Mouse (Mus musculus) myocyte (in vitro differentiated cells): Measurements from ENCODE around the gene 4930562C15Rik. TPM values are rescaled to one million over a fixed set of nuclear protein-coding genes. Genes with fewer than 3 reads are reported as not detected.

Experiments used
- H3K27me3 ChIP-seq: one replicate; pipeline ENCODE4 v1.6.1; 2011; ENCODE audit not compliant: control insufficient read depth, insufficient read depth, insufficient read length
- H3K36me3 ChIP-seq: one replicate; pipeline ENCODE4 v1.6.1; 2011; ENCODE audit not compliant: control insufficient read depth, insufficient read depth
- H3K4me2 ChIP-seq: one replicate; pipeline ENCODE4 v1.6.1; 2011; ENCODE audit warnings: low read depth, control low read depth
- H3K4me3 ChIP-seq: one replicate; pipeline ENCODE4 v1.5.1; 2011; ENCODE audit warnings: mild to moderate bottlenecking, control low read depth, moderate library complexity
- H3K79me2 ChIP-seq: one replicate; pipeline ENCODE4 v1.6.1; 2011; ENCODE audit not compliant: control insufficient read depth, insufficient read depth
- H3ac ChIP-seq: one replicate; pipeline ENCODE4 v1.6.1; 2011; ENCODE audit not compliant: control insufficient read depth, insufficient read length
- CEBPB ChIP-seq: IDR thresholded peaks from 2 replicates; pipeline ENCODE4 v1.6.1; 2011; ENCODE audit warnings: mild to moderate bottlenecking, moderate library complexity; ENCODE audit not compliant: poor library complexity, insufficient read depth, severe bottlenecking
- E2F4 ChIP-seq: IDR thresholded peaks from one replicate; pipeline ENCODE4 v1.6.1; 2011; ENCODE audit warnings: mild to moderate bottlenecking, control low read depth, moderate library complexity; ENCODE audit not compliant: insufficient read depth
- MAX ChIP-seq: IDR thresholded peaks from one replicate; pipeline ENCODE4 v1.6.1; 2011; ENCODE audit warnings: low read depth, mild to moderate bottlenecking, control low read depth
- MYOD1 ChIP-seq, 3 experiments: IDR thresholded peaks; one replicate each; pipeline ENCODE4 v1.6.1; 2011; ENCODE audit warnings: control low read depth in 2 of 3, low read depth in 2 of 3, mild to moderate bottlenecking in 2 of 3, moderate library complexity in 1 of 3; ENCODE audit not compliant: insufficient read length in 2 of 3, control insufficient read depth in 1 of 3
- MYOG ChIP-seq, 3 experiments: IDR thresholded peaks; one replicate each; pipeline ENCODE4 v1.6.1; 2011; ENCODE audit warnings: control low read depth in 2 of 3, low read depth in 2 of 3, mild to moderate bottlenecking in 2 of 3; ENCODE audit not compliant: insufficient read length in 2 of 3, control insufficient read depth in 1 of 3, insufficient read depth in 1 of 3
- POLR2A ChIP-seq: IDR thresholded peaks from one replicate; pipeline ENCODE4 v1.6.1; 2011; ENCODE audit warnings: low read depth, mild to moderate bottlenecking, control low read depth, moderate library complexity; ENCODE audit not compliant: insufficient read length
- POLR2AphosphoS2 ChIP-seq: IDR thresholded peaks from one replicate; pipeline ENCODE4 v1.6.1; 2011; ENCODE audit warnings: low read depth, control low read depth; ENCODE audit not compliant: insufficient read length
- REST ChIP-seq: IDR thresholded peaks from one replicate; pipeline ENCODE4 v1.6.1; 2011; ENCODE audit warnings: mild to moderate bottlenecking, control low read depth, moderate library complexity; ENCODE audit not compliant: insufficient read depth, insufficient read length
- SRF ChIP-seq: IDR thresholded peaks from one replicate; pipeline ENCODE4 v1.6.1; 2011; ENCODE audit warnings: low read depth; ENCODE audit not compliant: control insufficient read depth, insufficient read length
- TCF12 ChIP-seq: IDR thresholded peaks from one replicate; pipeline ENCODE4 v1.6.1; 2011; ENCODE audit warnings: mild to moderate bottlenecking, control low read depth; ENCODE audit not compliant: poor library complexity, insufficient read depth, severe bottlenecking
- TCF3 ChIP-seq: IDR thresholded peaks from one replicate; pipeline ENCODE4 v1.6.1; 2011; ENCODE audit warnings: low read depth, control low read depth; ENCODE audit not compliant: insufficient read length
- USF1 ChIP-seq: IDR thresholded peaks from one replicate; pipeline ENCODE4 v1.6.1; 2011; ENCODE audit warnings: low read depth, mild to moderate bottlenecking, control low read depth, moderate library complexity
- polyA plus RNA-seq: library from polyadenylated mRNA; unstranded; fragments of >200 nt; fragmentation: generic; extraction: Trizol; gene quantifications from one replicate; pipeline ENCODE4 v1.2.1, GENCODE M21; 2012; ENCODE audit warnings: missing spikeins

Gene 4930562C15Rik
- 0.08 TPM for polyA plus RNA-seq

DNA sequence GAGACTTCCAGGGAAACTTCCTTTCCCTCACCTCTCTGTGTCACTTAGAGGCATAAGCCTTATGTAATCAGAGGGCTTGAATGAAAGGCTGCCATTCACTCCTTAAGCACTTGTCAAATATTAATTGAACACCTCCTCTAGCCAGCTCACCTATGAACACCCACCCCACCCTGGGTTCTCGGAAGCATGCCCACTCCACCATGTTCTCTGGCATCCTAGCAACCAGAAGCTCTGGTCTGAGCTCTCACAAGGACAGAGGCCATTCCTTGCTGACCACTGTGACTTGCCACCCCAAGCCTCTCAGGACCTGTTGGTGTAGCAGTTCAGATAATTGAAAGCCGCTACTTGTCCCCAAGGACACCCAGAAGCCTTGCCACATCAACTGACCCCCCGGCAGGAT, at the start of gene 4930562C15Rik:
TSS of gene 4930562C15Rik (plus strand) at position 226 of the 400 bp plus-strand sequence.
- no peaks in the 10 kb centered on the region for H3K27me3 ChIP-seq
- H3K79me2 ChIP-seq, result no peaks in the 10 kb centered on the region
- no peaks in the 10 kb centered on the region for H3K36me3 ChIP-seq
- H3K4me3 ChIP-seq, result no peak within 1 kb of the TSS
- no peak within 1 kb of the TSS for H3K4me2 ChIP-seq
- TF ChIP-seq TCF12, result no peak
- no peak for TF ChIP-seq SRF
- TF ChIP-seq USF1, result no peak
- TF ChIP-seq E2F4, result no peak
- no peak for TF ChIP-seq MYOG (IDR thresholded peaks at IDR 0.05; ENCODE audit: control insufficient read depth in 1 of 3, insufficient read depth in 1 of 3, insufficient read length in 2 of 3, low read depth in 2 of 3)
- no peak for TF ChIP-seq TCF3
- no peak for TF ChIP-seq REST
- TF ChIP-seq CEBPB, result no peak
- TF ChIP-seq POLR2A, result no peak
- no peak for TF ChIP-seq MAX
- no peak for TF ChIP-seq MYOD1 (IDR thresholded peaks at IDR 0.05; ENCODE audit: control insufficient read depth in 1 of 3, insufficient read length in 2 of 3, low read depth in 2 of 3)
- no peak for TF ChIP-seq POLR2AphosphoS2
- H3ac ChIP-seq, result no peak within 1 kb of the TSS

DNA sequence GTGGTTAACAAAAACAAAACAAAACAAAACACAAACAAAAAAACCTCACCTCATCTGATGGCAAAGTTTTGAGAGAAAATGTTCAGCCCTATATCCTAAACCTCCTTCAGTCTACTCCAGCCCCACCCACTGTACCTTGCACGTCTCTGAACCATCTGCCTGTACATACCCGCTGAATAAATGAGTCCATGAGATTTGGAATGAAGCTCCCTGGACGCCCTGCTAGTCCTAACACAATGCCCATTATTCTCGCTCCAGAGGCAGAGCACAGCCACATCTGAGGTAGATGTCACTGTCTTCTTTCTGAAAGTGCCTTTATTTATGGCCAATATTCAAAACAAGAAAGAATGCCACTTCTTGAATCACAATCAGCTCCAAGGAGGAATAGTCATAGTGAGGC, 49.5 kb upstream of the 4930562C15Rik start:
- H3ac ChIP-seq, result no peak overlapping the region
- H3K27me3 ChIP-seq, result no peaks in the 10 kb centered on the region
- H3K4me2 ChIP-seq, result peak overlapping the region; percentile 84
- no peaks in the 10 kb centered on the region for H3K36me3 ChIP-seq
- H3K79me2 ChIP-seq, result peaks cover 83% of the 10 kb centered on the region
- TF ChIP-seq USF1, result no peak
- no peak for TF ChIP-seq MYOD1 (IDR thresholded peaks at IDR 0.05; ENCODE audit: control insufficient read depth in 1 of 3, insufficient read length in 2 of 3, low read depth in 2 of 3)
- TF ChIP-seq POLR2AphosphoS2, result no peak
- TF ChIP-seq POLR2A, result no peak
- TF ChIP-seq REST, result no peak
- no peak for TF ChIP-seq TCF3
- TF ChIP-seq SRF, result no peak
- no peak for TF ChIP-seq MAX
- no peak for TF ChIP-seq CEBPB
- no peak for TF ChIP-seq TCF12
- TF ChIP-seq E2F4, result no peak
- TF ChIP-seq MYOG (IDR thresholded peaks at IDR 0.05; ENCODE audit: control insufficient read depth in 1 of 3, insufficient read depth in 1 of 3, insufficient read length in 2 of 3, low read depth in 2 of 3), result no peak
- no peak overlapping the region for H3K4me3 ChIP-seq

DNA sequence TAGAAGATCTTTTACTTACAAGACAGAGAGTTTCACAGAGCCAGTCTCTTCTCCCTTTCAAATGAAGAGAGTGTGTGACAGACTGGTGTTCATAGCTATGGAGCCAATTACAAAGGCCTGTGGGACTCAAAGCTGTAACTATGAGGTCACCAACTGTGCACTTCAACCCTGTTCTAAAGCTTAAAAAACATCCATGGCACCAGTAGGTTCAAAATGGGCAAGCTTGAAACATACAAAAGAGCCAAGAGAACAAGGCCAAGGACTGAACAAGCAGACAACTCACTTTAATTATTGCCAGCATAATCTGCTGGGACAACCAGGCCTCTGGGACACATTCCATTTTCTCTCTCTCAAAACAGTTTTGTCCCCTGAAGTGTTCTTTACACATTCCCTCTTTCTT, 47.0 kb upstream of the 4930562C15Rik start:
- no peaks in the 10 kb centered on the region for H3K27me3 ChIP-seq
- TF ChIP-seq MAX (no peak), USF1 (no peak), MYOG (IDR thresholded peaks at IDR 0.05; ENCODE audit: control insufficient read depth in 1 of 3, insufficient read depth in 1 of 3, insufficient read length in 2 of 3, low read depth in 2 of 3) (no peak), POLR2A (no peak), TCF3 (no peak), TCF12 (no peak), SRF (no peak), REST (no peak), CEBPB (no peak), POLR2AphosphoS2 (no peak)
- H3K4me3 ChIP-seq, result peak overlapping the region; percentile 96
- H3K79me2 ChIP-seq, result peaks cover 63% of the 10 kb centered on the region
- H3K36me3 ChIP-seq, result no peaks in the 10 kb centered on the region
- peak overlapping the region; percentile 84 for H3K4me2 ChIP-seq
- H3ac ChIP-seq, result no peak overlapping the region

DNA sequence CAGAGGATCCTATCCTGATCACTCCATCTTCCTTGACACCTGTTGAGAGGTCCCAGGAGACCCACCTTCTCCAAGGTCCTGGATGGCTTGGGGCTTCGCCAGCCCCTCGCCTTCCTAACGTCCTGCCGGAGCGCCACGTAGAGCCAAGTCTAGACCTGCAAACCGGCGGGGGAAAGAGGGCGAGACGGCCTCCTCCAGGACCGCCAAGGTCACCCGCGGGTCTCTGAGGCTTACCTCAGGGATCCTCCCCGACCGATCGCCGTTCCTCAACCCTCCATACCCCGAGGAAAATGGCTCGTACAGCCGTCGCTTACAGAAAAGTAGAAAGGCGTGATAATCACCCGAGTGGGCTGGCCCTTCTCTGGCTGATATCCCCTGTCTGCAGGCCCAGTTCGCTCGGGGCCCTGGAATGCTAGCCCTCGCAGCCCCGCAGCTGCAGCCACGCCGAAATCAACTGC, 45.9 kb upstream of the 4930562C15Rik start:
- Histone ChIP-seq H3K4me3 (peak overlapping the region; percentile 96), H3K27me3 (no peaks in the 10 kb centered on the region), H3K4me2 (peak overlapping the region; percentile 84), H3K36me3 (no peaks in the 10 kb centered on the region), H3ac (peak overlapping the region; percentile 67), H3K79me2 (peaks cover 51% of the 10 kb centered on the region)
- TF ChIP-seq TCF3, result no peak
- TF ChIP-seq E2F4, result no peak

DNA sequence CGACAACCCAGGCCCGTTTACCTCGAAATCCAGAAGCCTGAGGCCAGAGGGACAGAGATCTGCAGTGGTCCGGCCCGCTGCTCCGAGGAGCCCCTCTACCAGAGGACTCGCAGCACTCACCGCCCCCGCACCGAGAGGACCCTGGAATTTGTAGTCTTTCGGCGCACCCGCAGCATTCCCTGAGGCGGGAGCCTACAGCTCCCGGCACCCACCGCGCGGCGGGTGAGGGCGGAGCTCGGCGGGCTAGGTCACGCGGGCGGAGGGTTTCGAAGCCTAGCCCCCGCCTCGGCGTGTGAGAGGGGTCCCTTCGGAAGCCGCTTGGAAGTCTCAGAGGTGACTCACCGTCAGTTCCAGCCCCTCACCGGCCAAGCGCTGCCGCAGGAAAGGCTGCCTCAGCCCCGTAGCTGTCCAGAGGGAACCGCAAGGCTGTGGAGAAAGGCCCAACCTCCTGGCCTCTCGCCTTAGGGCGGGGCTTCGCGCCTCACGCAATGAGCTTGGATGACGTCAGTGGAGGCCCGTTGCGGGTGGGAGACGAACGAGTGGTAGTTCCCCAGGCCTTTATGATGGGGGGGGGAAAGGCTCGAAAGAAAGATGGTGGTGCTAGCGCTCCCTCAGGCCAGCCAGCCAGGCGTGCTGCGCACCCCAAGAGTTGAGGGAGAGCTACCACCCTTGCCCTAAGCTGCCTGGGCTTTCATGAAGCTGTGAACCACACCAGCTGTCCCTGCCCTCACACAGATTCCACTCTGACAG, 45.2 kb upstream of the 4930562C15Rik start, which contains the start of gene Cdip1:
TSS of gene Cdip1 (minus strand) at position 483 of the 750 bp plus-strand sequence.
- TF ChIP-seq E2F4 (no peak), CEBPB (no peak), SRF (no peak), REST (no peak), POLR2AphosphoS2 (peak; percentile 16), TCF3 (no peak), MYOD1 (IDR thresholded peaks at IDR 0.05; ENCODE audit: control insufficient read depth in 1 of 3, insufficient read length in 2 of 3, low read depth in 2 of 3) (peak; percentile 25 to 67 (median 56)), USF1 (peak; percentile 38), TCF12 (no peak), POLR2A (no peak), MYOG (IDR thresholded peaks at IDR 0.05; ENCODE audit: control insufficient read depth in 1 of 3, insufficient read depth in 1 of 3, insufficient read length in 2 of 3, low read depth in 2 of 3) (peak in 2 of 3 experiments; percentile 18 to 76)
- Histone ChIP-seq H3K4me2 (peak within 1 kb of the TSS; percentile 84), H3ac (peak within 1 kb of the TSS; percentile 67), H3K27me3 (no peaks in the 10 kb centered on the region), H3K79me2 (peaks cover 45% of the 10 kb centered on the region), H3K4me3 (peak within 1 kb of the TSS; percentile 96), H3K36me3 (no peaks in the 10 kb centered on the region)
